Mouse (Mus musculus): ENCODE results near the gene Plaur.
A peak's percentile ranks its signal among the peaks of the same experiment; 100 is the strongest.
"Not testable (repeated sequence)": the region's sequence is repeated elsewhere in the genome, so short reads cannot be mapped to it uniquely, and the experiment has no call there.

Plaur gene

DNA sequence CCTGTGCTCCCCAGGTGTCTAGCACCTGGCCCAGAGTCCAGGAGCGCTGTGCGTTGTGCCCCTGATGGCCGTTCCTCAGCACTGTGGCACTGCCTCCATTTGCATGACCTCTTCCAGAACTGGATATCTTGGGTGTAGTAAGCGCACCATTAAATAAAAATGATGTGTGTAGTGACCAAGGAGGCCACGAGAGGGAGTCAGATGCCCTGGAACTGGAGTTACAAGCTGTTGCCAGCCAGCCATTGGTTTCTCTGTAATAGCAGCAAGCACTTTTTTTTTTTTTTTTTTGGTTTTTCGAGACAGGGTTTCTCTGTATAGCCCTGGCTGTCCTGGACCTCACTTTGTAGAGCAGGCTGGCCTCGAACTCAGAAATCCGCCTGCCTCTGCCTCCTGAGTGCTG lies 54.0 kb downstream of the Plaur start:
- DNase-seq = not testable (repeated sequence)

DNA sequence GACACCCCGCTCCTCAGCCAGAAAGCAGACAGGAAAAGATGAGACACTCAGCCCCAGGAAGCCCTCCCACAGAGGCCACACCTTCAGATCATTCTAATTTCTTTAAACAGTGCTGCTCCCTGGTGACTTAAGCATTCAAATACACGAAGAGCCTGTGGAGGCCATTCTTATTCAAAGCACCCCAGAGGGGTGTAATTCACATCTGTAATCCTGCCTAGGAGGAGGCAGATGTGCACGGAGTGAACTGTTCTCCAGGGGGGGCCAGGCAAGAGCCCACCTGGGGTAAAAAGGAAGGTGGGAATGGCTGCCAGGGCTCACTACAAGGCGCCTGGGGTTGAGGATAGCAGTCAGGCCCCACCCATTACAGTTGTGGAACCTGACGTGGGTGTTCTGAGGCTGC lies 54.8 kb downstream of the Plaur start:
- DNase-seq = no peak

DNA sequence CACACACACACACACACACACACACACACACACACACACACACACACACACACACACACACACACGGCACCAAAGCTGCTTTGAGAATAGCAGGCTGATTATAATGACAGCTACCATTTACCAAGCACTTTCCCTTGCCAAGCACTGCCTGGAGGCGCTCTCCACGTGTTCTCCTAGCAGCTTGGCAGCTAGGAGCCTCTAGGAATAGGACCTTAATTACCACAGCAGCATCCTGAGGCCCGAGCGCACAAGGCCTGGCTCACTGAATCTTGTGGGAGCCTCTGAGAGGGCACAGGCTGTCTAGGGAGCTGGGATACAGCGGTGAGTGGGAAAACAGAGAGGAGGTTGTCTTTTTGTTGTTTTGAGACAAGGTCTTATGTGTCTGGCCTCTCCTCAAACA lies 55.4 kb downstream of the Plaur start:
- peak; percentile 63 for DNase-seq

DNA sequence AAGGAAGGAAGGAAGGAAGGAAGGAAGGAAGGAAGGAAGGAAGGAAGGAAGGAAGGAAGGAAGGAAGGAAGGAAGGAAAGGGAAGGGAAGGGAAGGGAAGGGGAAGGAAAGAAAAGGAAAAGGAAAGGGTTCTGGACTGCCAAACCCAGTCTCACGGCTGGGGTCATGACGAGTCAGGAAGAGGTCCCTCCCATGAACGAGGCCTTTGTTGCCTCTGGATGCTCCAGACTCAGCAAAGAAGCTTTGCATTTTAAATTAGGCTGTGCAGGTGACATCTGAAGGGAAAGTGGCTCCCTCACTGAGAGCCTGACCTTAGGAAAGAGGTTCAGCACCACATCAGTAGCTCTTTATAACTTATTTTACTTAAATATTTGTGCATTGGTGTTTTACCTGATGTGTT lies 56.8 kb downstream of the Plaur start:
- DNase-seq = no peak

DNA sequence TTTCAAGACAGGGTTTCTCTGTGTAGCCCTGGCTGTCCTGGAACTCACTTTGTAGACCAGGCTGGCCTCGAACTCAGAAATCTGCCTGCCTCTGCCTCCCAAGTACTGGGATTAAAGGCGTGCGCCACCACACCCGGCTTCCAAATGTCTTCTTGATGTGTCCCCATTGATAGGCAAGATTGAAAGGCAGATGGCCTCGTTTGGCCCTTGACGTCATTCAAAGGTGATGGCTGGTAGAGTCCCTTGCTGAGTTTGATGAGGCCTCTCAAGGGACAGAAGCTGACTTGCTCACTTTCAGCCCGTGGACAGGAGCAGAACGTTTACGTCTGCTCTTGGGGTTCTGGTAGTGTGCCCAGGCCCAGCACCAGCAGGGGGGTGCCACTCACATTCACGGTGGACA lies 57.8 kb downstream of the Plaur start:
- DNase-seq = not testable (repeated sequence)

DNA sequence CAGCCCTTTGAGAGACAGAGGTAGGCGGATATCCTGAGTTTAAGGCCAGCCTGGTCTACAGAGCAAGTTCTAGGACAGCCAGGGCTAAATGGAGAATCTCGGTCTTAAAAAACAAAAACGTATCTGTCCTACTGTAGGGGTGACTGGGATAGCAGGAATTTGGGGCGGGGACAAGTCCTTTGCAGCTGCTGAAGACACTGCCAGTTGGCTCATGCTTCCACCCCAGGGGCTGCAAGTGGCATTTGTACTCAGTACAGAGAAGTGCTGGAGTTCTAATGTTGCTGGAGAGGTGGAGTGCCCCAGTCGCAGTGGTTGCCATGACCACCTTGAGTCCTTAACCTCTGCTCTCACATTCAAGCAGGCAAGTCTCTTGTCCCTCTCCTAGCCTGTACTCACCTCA lies 60.5 kb downstream of the Plaur start:
- DNase-seq = no peak

DNA sequence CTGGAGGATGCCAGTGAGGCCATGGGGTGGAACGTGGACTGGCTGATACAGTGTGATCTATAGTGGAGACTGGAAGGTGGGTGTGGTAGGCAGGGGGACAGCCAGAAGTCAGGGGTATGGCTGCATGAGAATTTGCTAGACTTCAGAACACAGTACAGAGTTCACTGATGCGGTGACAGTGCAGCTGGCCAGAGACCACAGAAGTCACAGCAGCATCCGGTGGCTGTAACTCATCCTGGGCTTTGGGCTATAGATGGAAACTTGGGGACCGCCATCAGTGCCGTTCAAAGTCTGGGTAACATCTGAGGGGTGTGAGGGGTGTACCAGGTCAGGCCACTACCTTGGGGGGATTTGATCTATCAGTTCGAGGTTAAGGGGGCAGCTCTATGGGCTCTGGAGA lies 61.4 kb downstream of the Plaur start:
- no peak for DNase-seq

DNA sequence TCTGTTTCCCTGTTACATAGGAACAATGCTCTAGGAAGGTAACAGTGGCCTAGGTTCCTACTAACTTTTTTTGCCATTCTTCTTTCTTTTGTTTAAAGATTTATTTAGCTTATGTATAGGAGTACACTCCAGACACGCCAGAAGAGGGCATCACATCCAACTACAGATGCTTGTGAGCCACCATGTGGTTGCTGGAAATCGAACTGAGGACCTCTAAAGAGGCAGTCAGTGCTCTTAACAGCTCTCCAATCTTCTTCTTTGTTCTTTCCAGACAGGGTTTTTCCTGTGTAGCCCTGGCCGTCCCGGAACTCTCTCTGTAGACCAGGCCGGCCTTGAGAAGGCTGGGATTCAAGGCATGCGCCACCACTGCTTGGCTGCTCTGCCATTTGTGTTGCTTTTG lies 62.7 kb downstream of the Plaur start:
- no peak for DNase-seq
